Mouse (Mus musculus) heart, postnatal 0 days (tissue): Measurements from ENCODE around the gene Gm44511.

Experiments used
- CTCF ChIP-seq: IDR thresholded peaks from 2 replicates; pipeline ENCODE4 v1.5.1; 2016; ENCODE audit warnings: antibody characterized with exemption, control low read depth, low read depth
- EP300 ChIP-seq: IDR thresholded peaks from 2 replicates; pipeline ENCODE4 v1.6.1; 2016; ENCODE audit warnings: antibody characterized with exemption, low read depth

- TF ChIP-seq CTCF, result no peak
- no peak for TF ChIP-seq EP300
Observed at GRCm38 (mm10) chr6:128843479-128843992, 17.4 kb upstream of the Gm44511 start.
